19 mouse cellular contexts compared by ENCODE assay signal in the genomic region with DNA sequence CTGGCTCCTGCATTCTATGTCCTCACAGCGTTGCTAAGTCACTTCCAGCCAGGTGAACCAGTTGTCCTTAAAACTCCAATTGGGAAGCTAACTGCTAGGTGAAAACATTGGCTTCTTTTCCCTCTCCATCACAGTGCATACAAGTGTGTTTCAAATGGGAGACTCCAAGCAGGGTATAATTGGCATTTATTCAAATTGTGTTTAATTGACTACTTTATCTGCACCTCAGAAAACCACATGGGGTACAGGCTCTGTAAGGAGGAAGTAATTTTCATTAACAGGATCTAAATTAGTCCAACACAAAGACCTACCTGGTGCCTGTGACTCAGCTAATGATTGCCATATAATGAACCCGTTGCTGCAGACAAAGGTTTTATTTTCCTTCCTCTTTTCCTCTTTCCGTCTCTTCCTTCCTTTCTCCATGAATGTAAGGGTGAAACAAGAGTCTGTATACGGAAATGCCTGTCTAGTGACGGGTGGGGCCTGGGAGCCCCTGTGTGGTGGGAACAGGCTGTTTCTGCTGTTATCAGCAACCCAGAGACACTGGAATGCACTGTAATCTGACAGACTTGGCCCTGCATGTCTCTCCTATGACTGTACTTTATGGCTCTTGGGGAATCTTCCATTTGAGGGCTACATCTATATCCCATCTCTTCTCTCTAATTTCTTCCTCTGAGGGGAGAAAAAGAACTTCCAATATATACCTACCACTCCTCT.
DNase-seq lines count a peak whose midpoint lies in the region; ATAC-seq and TF ChIP-seq lines count a peak whose summit lies in the region.
"Had no signal": no experiment of that assay in that cellular context is flagged by ENCODE, and none has a peak within 500 bp of the region (broad histone marks: within the 10 kb centered on the region; RNA-seq: fewer than 3 reads in every experiment).

No protein-coding gene starts in this region.

- no peak for ATAC-seq in heart, embryonic 13.5 days (ENCODE audit: extremely low read depth, insufficient number of reproducible peaks, low FRiP score, low TSS enrichment)
- no peak; the same call in 1 of the 2 replicates for ATAC-seq in lung, embryonic 14.5 days (ENCODE audit: insufficient read depth)
- peak; percentile 84 for ATAC-seq in intestine, embryonic 15.5 days
- peak; percentile 75 for ATAC-seq in stomach, postnatal 0 days (ENCODE audit: low FRiP score, low TSS enrichment)
- ATAC-seq: CD4-positive, CD25-positive, alpha-beta regulatory T cell, adult 4 months; midbrain, embryonic 13.5 days had no signal

- no peak overlapping the region for H3K4me3 ChIP-seq in heart, embryonic 13.5 days
- no peak overlapping the region for H3K4me3 ChIP-seq in heart, adult 2 months
- H3K4me3 ChIP-seq in lung, embryonic 14.5 days (ENCODE audit: low read depth, low read length), result no peak overlapping the region
- H3K4me3 ChIP-seq in intestine, embryonic 15.5 days (replicated peaks), result no peak overlapping the region
- no peak overlapping the region for H3K4me3 ChIP-seq in stomach, postnatal 0 days (ENCODE audit: low read depth, low read length)
- H3K4me3 ChIP-seq: hindbrain, embryonic 10.5 days; liver, embryonic 15.5 days; midbrain, embryonic 13.5 days; myocyte had no signal

- intact Hi-C loops in heart, adult 2 months (cut with DNase I), result no loop called here
- intact Hi-C loops in left cerebral cortex, postnatal 14 days (cut with DNase I), result no loop called here

- no peaks in the 10 kb centered on the region for H3K79me2 ChIP-seq in heart, adult 2 months (replicated peaks; ENCODE audit: control insufficient read depth, insufficient read depth, low read length)

- 24% methylated on average over 5 of the region's 5 CpGs for WGBS in heart, embryonic 13.5 days
- WGBS in heart, adult 2 months, result 48% methylated on average over 5 of the region's 5 CpGs
- WGBS in lung, embryonic 14.5 days, result 51% methylated on average over 5 of the region's 5 CpGs
- WGBS in intestine, embryonic 15.5 days, result 48% methylated on average over 5 of the region's 5 CpGs
- WGBS in stomach, postnatal 0 days, result 54% methylated on average over 5 of the region's 5 CpGs

- no peak for DNase-seq in heart, adult 2 months
- peak; percentile 11 for DNase-seq in lung, embryonic 14.5 days
- DNase-seq in lung, postnatal 14 days, result no peak
- no peak for DNase-seq in stomach, postnatal 0 days (ENCODE audit: low spot score)
- no peak for DNase-seq in left cerebral cortex, postnatal 14 days (ENCODE audit: low spot score in 2 of 2)
- DNase-seq: cerebellum, adult 9-11 months; gastrocnemius, postnatal 10 days; kidney, adult 2 months; kidney, postnatal 36 days; left cerebral cortex, postnatal 4 days; lung, postnatal 36 days; right cerebral cortex, postnatal 25 days had no signal

- H3K9ac ChIP-seq in heart, embryonic 13.5 days, result 0 out of 2 replicates have a peak overlapping the region, but pooled peaks have one; percentile 42
- H3K9ac ChIP-seq in heart, adult 2 months (ENCODE audit: low read depth, low read length), result no peak overlapping the region
- no peak overlapping the region for H3K9ac ChIP-seq in lung, embryonic 14.5 days
- no peak overlapping the region for H3K9ac ChIP-seq in intestine, embryonic 15.5 days
- H3K9ac ChIP-seq in stomach, postnatal 0 days (ENCODE audit: low read length), result no peak overlapping the region
- H3K9ac ChIP-seq: liver, embryonic 15.5 days; midbrain, embryonic 13.5 days had no signal

- no peaks in the 10 kb centered on the region for H3K27me3 ChIP-seq in heart, embryonic 13.5 days (replicated peaks)
- no peaks in the 10 kb centered on the region for H3K27me3 ChIP-seq in heart, adult 2 months (ENCODE audit: control insufficient read depth, insufficient read depth, low read length)
- no peaks in the 10 kb centered on the region for H3K27me3 ChIP-seq in lung, embryonic 14.5 days (ENCODE audit: insufficient read depth, low read length)
- no peaks in the 10 kb centered on the region for H3K27me3 ChIP-seq in intestine, embryonic 15.5 days (replicated peaks)
- H3K27me3 ChIP-seq in stomach, postnatal 0 days (ENCODE audit: control insufficient read depth, insufficient read depth, low read length), result no peaks in the 10 kb centered on the region
- H3K27me3 ChIP-seq: liver, embryonic 15.5 days; midbrain, embryonic 13.5 days had no signal

- no peak for TF ChIP-seq EP300 in heart, adult 2 months (IDR thresholded peaks at IDR 0.05; ENCODE audit: insufficient read depth, low read depth, low read length)
- no peak for TF ChIP-seq EP300 in stomach, postnatal 0 days (optimal IDR thresholded peaks at IDR 0.05)

- H3K36me3 ChIP-seq in heart, embryonic 13.5 days, result no peaks in the 10 kb centered on the region
- no peaks in the 10 kb centered on the region for H3K36me3 ChIP-seq in heart, adult 2 months (ENCODE audit: control insufficient read depth, insufficient read depth, low read length)
- H3K36me3 ChIP-seq in lung, embryonic 14.5 days (ENCODE audit: insufficient read depth), result no peaks in the 10 kb centered on the region
- H3K36me3 ChIP-seq in intestine, embryonic 15.5 days, result no peaks in the 10 kb centered on the region
- no peaks in the 10 kb centered on the region for H3K36me3 ChIP-seq in stomach, postnatal 0 days (ENCODE audit: control insufficient read depth, insufficient read depth, low read length)
- H3K36me3 ChIP-seq: hindbrain, embryonic 10.5 days; liver, embryonic 15.5 days; midbrain, embryonic 13.5 days had no signal

- TF ChIP-seq POLR2A in heart, adult 2 months (IDR thresholded peaks at IDR 0.05; ENCODE audit: insufficient read depth, low read depth, low read length), result no peak

- no peaks in the 10 kb centered on the region for H3K9me3 ChIP-seq in heart, embryonic 13.5 days
- no peaks in the 10 kb centered on the region for H3K9me3 ChIP-seq in lung, embryonic 14.5 days (ENCODE audit: low read depth, low read length)
- H3K9me3 ChIP-seq in intestine, embryonic 15.5 days, result no peaks in the 10 kb centered on the region
- no peaks in the 10 kb centered on the region for H3K9me3 ChIP-seq in stomach, postnatal 0 days (ENCODE audit: control insufficient read depth, low read length)
- H3K9me3 ChIP-seq: hindbrain, embryonic 10.5 days; liver, embryonic 15.5 days; midbrain, embryonic 13.5 days had no signal

- H3K27ac ChIP-seq in heart, embryonic 13.5 days (replicated peaks), result peak overlapping the region; percentile 30; the same call in 1 of the 2 replicates
- H3K27ac ChIP-seq in heart, adult 2 months, result no peak overlapping the region
- no peak overlapping the region for H3K27ac ChIP-seq in lung, embryonic 14.5 days (ENCODE audit: low read depth)
- H3K27ac ChIP-seq in intestine, embryonic 15.5 days, result no peak overlapping the region
- no peak overlapping the region for H3K27ac ChIP-seq in stomach, postnatal 0 days (replicated peaks)
- H3K27ac ChIP-seq: hindbrain, embryonic 10.5 days; liver, embryonic 15.5 days; midbrain, embryonic 13.5 days had no signal

- TF ChIP-seq CTCF in heart, adult 2 months (IDR thresholded peaks at IDR 0.05), result no peak
- no peak for TF ChIP-seq CTCF in lung, embryonic 14.5 days (IDR thresholded peaks at IDR 0.05; ENCODE audit: low read depth)
- no peak for TF ChIP-seq CTCF in stomach, postnatal 0 days (IDR thresholded peaks at IDR 0.05; ENCODE audit: low read depth)

- peak overlapping the region; percentile 21 for H3K4me2 ChIP-seq in heart, embryonic 13.5 days
- H3K4me2 ChIP-seq in lung, embryonic 14.5 days, result no peak overlapping the region
- no peak overlapping the region for H3K4me2 ChIP-seq in intestine, embryonic 15.5 days (replicated peaks)
- no peak overlapping the region for H3K4me2 ChIP-seq in stomach, postnatal 0 days (replicated peaks; ENCODE audit: low read depth)
- H3K4me2 ChIP-seq: liver, embryonic 15.5 days; midbrain, embryonic 13.5 days had no signal

- peaks cover 19% of the 10 kb centered on the region for H3K4me1 ChIP-seq in heart, embryonic 13.5 days
- H3K4me1 ChIP-seq in heart, adult 2 months (ENCODE audit: control insufficient read depth, insufficient read depth, low read length), result no peaks in the 10 kb centered on the region
- no peaks in the 10 kb centered on the region for H3K4me1 ChIP-seq in lung, embryonic 14.5 days (ENCODE audit: insufficient read depth)
- H3K4me1 ChIP-seq in intestine, embryonic 15.5 days (replicated peaks), result no peaks in the 10 kb centered on the region; the same call in 1 of the 2 replicates
- H3K4me1 ChIP-seq in stomach, postnatal 0 days (replicated peaks; ENCODE audit: control insufficient read depth, insufficient read depth), result no peaks in the 10 kb centered on the region
- H3K4me1 ChIP-seq: liver, embryonic 15.5 days had no signal

Comparison
In these comparisons a context has a peak if more than half of its experiments do, and no peak if none do; other contexts are left out.
1. ATAC-seq: peak in intestine, embryonic 15.5 days (single experiment) and stomach, postnatal 0 days (single experiment); none in heart, embryonic 13.5 days (single experiment) and lung, embryonic 14.5 days (single experiment).